Mouse (Mus musculus): ENCODE measurements around the gene Ppp1r12b.

DNA sequence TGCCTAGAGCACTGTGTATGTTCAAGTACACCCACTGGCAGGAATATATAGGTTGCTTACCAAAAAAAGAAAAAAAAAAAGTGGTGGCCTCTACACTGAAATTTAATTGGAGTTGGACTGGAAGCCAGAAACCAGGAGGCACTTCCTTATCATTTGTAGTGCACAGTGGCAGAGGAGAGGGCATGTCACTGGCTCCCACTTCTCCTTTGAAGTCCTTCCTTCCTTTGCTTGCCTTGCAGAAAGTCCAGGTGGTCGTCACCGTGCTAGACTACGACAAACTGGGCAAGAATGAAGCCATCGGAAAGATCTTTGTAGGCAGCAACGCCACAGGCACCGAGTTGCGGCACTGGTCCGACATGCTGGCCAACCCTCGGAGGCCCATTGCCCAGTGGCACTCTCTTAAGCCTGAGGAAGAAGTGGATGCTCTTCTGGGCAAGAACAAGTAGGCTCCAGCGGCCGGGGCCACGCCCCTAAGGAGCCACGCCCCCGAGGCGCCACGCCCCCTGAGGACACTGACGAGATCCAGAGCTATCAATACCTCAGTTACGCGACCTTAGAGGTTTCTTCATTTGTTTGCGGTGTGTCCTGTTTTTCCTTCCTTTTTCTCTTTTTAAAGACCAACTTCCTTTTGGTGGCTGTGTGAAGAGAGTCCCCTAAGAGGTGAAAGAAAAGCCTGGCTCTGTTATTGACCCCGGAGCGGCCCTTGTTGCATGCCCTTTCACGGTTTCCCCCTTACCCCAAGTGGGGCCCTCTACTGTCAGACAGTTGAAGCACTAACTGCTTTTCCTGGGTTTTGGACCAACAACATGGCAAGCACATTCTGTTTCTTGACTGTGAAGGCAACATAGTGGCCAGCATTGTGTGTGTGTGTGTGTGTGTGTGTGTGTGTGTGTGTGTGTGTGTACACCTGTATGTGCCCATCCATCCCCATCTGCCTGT, 208.2 kb downstream of the Ppp1r12b start:
- TF ChIP-seq POLR2A (IDR thresholded peaks at IDR 0.05; ENCODE audit: low read depth, low read length): no peak
- TF ChIP-seq CTCF (IDR thresholded peaks at IDR 0.05; ENCODE audit: extremely low read depth, insufficient read length, insufficient replicate concordance, low read depth, low read length): no peak
